Mouse (Mus musculus): ENCODE measurements at regions not wholly inside any gene's neighbourhood (a gene's known extent, or its start where the extent isn't known, plus 50 kb on each side); places are given as distances from the start of the nearest gene placed in this dataset.
A peak's percentile ranks its signal among the peaks of the same experiment; 100 is the strongest.

DNA sequence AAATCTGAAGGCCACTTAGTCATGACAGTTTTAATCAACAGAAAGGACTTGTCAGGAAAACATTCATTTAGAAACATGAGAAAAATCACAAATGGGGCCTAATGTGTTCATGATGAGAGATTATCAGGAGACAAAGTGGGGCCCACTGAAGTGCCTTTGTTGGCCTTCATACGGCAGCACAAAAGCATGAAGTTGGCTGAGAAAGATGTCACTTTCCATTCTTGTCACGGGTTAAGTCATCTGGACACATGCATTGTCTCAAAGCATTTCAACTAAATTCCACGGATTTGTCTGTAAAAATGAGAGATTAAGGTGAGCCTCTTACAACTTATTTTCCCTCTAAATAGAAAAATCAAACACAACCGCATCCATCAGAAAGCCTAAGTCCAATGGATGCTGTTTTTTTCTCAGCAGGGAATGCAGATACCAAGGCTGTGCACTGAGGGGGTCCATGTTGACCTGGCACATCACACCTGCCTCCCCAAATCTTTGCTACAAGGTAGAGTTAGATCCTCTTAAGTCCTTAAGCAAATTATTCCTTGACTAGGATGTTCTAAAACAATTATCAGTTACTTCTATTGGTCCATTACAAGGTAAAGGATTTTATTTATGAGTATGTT lies 1679.2 kb downstream of the 4930444P10Rik start:
- DNase-seq, result peak; percentile 89

DNA sequence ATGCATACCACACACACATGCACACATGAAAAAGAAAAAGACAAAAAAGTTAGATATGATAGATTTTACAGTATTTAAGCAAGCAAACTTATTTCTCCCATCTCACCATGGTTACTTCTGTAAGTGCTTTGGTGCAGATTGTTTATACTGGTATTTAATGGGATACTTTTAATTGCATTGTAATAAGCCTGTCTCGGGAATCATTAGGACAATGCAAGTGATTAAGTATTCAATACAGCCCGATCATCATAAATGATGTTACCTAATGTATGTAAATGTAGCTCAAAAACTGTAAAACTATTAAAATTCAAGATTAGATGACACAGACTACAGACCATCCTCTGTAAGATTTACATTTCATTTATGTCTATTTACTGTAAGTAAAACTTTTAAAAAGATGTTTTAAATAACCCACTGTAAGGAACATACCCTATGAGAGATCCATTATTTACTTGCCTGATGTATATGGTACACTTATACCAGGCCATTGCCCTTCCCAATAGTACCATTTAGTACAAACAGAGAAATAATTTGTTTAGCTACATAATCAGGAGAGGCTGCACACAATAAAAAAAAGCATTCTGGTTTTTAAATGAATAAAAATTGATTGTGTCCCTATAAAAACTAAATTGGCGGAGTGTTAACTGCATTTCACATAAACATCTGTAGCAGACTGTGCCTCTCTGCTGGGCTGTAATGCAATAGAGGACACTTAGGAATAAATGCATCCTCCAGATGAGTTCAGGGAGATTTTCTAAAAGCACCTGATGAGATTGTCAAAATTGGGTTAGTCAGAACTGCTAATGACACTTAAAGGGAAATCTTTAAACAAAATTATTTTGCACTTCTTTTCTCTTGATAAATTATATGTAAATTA lies 1722.9 kb downstream of the 4930444P10Rik start:
- DNase-seq, result no peak

DNA sequence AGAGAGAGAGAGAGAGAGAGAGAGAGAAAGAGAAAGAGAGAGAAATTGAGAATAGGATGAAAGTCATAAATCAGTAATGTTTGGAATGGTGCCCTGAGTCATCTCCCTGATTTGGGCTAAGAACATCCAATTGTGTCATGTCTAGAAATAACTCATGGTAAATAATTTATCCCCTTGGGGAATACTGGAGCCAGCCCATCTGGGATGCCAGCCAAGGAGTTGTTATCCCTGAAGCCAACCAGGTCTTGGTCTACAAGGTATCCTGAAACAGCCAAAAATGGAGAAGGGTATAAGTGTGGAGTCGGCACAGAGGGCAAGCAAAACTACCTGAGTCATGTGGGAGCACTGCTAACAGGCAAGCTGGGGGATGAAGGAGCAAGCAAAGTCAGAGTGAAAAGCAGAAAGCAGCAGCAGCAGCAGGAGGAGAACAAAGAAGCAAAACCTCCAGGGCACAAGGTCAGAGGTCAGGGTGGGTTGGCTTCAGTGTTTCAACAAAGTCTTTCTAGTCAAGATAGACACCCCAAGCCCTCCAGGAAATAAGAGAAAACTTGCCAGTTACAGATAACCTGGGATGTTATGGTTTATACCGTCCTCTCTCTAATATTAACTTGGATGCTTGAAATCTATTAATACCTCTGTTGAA lies 1733.0 kb downstream of the 4930444P10Rik start:
- no peak for DNase-seq

Measured in retina, postnatal 1 day (tissue).